In genomic region chr4:108339277-108339690, GRCm38 (mm10) we compare ENCODE assay signal across 8 mouse cellular contexts. TPM values are rescaled to one million over a fixed set of nuclear protein-coding genes. Genes with fewer than 3 reads are reported as not detected.
A peak's percentile ranks its signal among the peaks of the same experiment; 100 is the strongest.
DNase-seq lines count a peak whose midpoint lies in the region; ATAC-seq and TF ChIP-seq lines count a peak whose summit lies in the region.

No protein-coding gene starts in this region.

- no peaks in the 10 kb centered on the region for H3K9me3 ChIP-seq in forebrain, embryonic 13.5 days (replicated peaks)
- no peaks in the 10 kb centered on the region for H3K9me3 ChIP-seq in hindbrain, embryonic 14.5 days (ENCODE audit: control insufficient read depth, low read length)
- H3K9me3 ChIP-seq in midbrain, embryonic 10.5 days (replicated peaks) = no peaks in the 10 kb centered on the region

- peak; percentile 76 for DNase-seq in layer of hippocampus, adult 11-12 months (ENCODE audit: low spot score)
- no peak for DNase-seq in layer of hippocampus, adult 9-10 months (ENCODE audit: low spot score)
- peak; percentile 52 for DNase-seq in c-Kit-positive CD71-positive TER-119-positive erythroid progenitor cells, embryonic 14.5 days (ENCODE audit: low spot score)
- DNase-seq in hindbrain, embryonic 14.5 days (ENCODE audit: low spot score) = peak; percentile 88
- DNase-seq in left cerebral cortex, postnatal 14 days (ENCODE audit: low spot score in 2 of 2) = peak; percentile 74 to 83
- DNase-seq in midbrain, embryonic 10.5 days (ENCODE audit: low spot score) = peak; percentile 72

- 10% methylated on average over 4 of the region's 4 CpGs for WGBS in forebrain, embryonic 13.5 days
- 14% methylated on average over 4 of the region's 4 CpGs for WGBS in hindbrain, embryonic 14.5 days
- whole genome bisulfite sequencing in midbrain, embryonic 10.5 days = 24% methylated on average over 4 of the region's 4 CpGs
- 32% methylated on average over 4 of the region's 4 CpGs for WGBS in small intestine, adult 2 months

- ATAC-seq in forebrain, embryonic 13.5 days = peak; percentile 86
- ATAC-seq in hindbrain, embryonic 14.5 days (ENCODE audit: low FRiP score) = peak; percentile 87

- TF ChIP-seq CTCF in small intestine, adult 2 months (IDR thresholded peaks at IDR 0.05; ENCODE audit: extremely low read depth, insufficient read length, insufficient replicate concordance, low read depth, low read length) = peak; percentile 56; the same call in 1 of the 2 replicates

- no peak overlapping the region for H3K4me2 ChIP-seq in forebrain, embryonic 13.5 days
- H3K4me2 ChIP-seq in hindbrain, embryonic 14.5 days (replicated peaks) = no peak overlapping the region

- H3K9ac ChIP-seq in forebrain, embryonic 13.5 days = no peak overlapping the region
- 0 out of 2 replicates have a peak overlapping the region, but pooled peaks have one; percentile 25 for H3K9ac ChIP-seq in hindbrain, embryonic 14.5 days

- intact Hi-C loops in left cerebral cortex, postnatal 14 days (cut with DNase I) = loop anchor here (5.0 to 10.0 kb wide), 2 partner anchors 123 to 236 kb away; partner anchors contain the start of genes Orc1 and Prpf38a

- H3K4me1 ChIP-seq in forebrain, embryonic 13.5 days = peaks cover 10% of the 10 kb centered on the region
- no peaks in the 10 kb centered on the region for H3K4me1 ChIP-seq in hindbrain, embryonic 14.5 days (replicated peaks; ENCODE audit: control insufficient read depth, insufficient read depth, low read length)
- peaks cover 29% of the 10 kb centered on the region for H3K4me1 ChIP-seq in midbrain, embryonic 10.5 days
- no peaks in the 10 kb centered on the region for H3K4me1 ChIP-seq in small intestine, adult 2 months (ENCODE audit: control insufficient read depth, insufficient read depth, insufficient read length, low read length)

- H3K27me3 ChIP-seq in forebrain, embryonic 13.5 days = no peaks in the 10 kb centered on the region
- H3K27me3 ChIP-seq in hindbrain, embryonic 14.5 days (ENCODE audit: control insufficient read depth, insufficient read depth, low read length) = no peaks in the 10 kb centered on the region
- no peaks in the 10 kb centered on the region for H3K27me3 ChIP-seq in midbrain, embryonic 10.5 days (ENCODE audit: low read depth, poor library complexity, severe bottlenecking)
- H3K27me3 ChIP-seq in small intestine, adult 2 months (ENCODE audit: control insufficient read depth, insufficient read depth, low read length) = no peaks in the 10 kb centered on the region

- H3K4me3 ChIP-seq in forebrain, embryonic 13.5 days = no peak overlapping the region
- H3K4me3 ChIP-seq in hindbrain, embryonic 14.5 days (replicated peaks; ENCODE audit: low read length) = no peak overlapping the region
- no peak overlapping the region for H3K4me3 ChIP-seq in midbrain, embryonic 10.5 days
- no peak overlapping the region for H3K4me3 ChIP-seq in small intestine, adult 2 months (ENCODE audit: low read depth, low read length)

- no peak for TF ChIP-seq POLR2A in small intestine, adult 2 months (IDR thresholded peaks at IDR 0.05; ENCODE audit: low read depth, low read length)

- H3K27ac ChIP-seq in forebrain, embryonic 13.5 days = no peak overlapping the region; the same call in 1 of the 2 replicates
- 0 out of 2 replicates have a peak overlapping the region, but pooled peaks have one; percentile 51 for H3K27ac ChIP-seq in hindbrain, embryonic 14.5 days
- H3K27ac ChIP-seq in midbrain, embryonic 10.5 days (replicated peaks) = peak overlapping the region; percentile 77
- no peak overlapping the region for H3K27ac ChIP-seq in small intestine, adult 2 months (ENCODE audit: insufficient read depth, low read depth, low read length)

- H3K36me3 ChIP-seq in forebrain, embryonic 13.5 days (ENCODE audit: poor library complexity, severe bottlenecking) = peaks cover 41% of the 10 kb centered on the region
- H3K36me3 ChIP-seq in hindbrain, embryonic 14.5 days (replicated peaks; ENCODE audit: control insufficient read depth, insufficient read depth) = peaks cover 37% of the 10 kb centered on the region
- H3K36me3 ChIP-seq in midbrain, embryonic 10.5 days = peaks cover 64% of the 10 kb centered on the region
- peaks cover 21% of the 10 kb centered on the region for H3K36me3 ChIP-seq in small intestine, adult 2 months (ENCODE audit: control insufficient read depth, insufficient read depth, low read length)

RNA-seq across cellular contexts. Expression of gene Coa7, which starts 11.3 kb away (rescaled TPM):
- polyA plus RNA-seq in forebrain, embryonic 13.5 days (2015; fragmentation: Nextera tagmentation; extraction: Ambion mirVana) = 42.3 and 47.7 TPM in 2 replicates
- 43.8 and 47.9 TPM in 2 replicates for polyA plus RNA-seq in hindbrain, embryonic 14.5 days (2014; fragmentation: Nextera tagmentation; extraction: Ambion mirVana)
- total RNA-seq in left cerebral cortex, postnatal 14 days (2021) = 10 to 100 TPM; 30.9 to 36.5 TPM
- polyA plus RNA-seq in midbrain, embryonic 10.5 days (2016; fragmentation: Nextera tagmentation; extraction: Ambion mirVana) = 66.1 and 76.5 TPM in 2 replicates
- 7.3 and 11.1 TPM in 2 replicates for polyA plus RNA-seq in small intestine, adult 2 months (2012; rRNA removed)

RNA-seq across cellular contexts. Expression of gene Zyg11b, which starts 38.4 kb away (rescaled TPM):
- 22.6 and 24.6 TPM in 2 replicates for polyA plus RNA-seq in forebrain, embryonic 13.5 days (2015; fragmentation: Nextera tagmentation; extraction: Ambion mirVana)
- polyA plus RNA-seq in hindbrain, embryonic 14.5 days (2014; fragmentation: Nextera tagmentation; extraction: Ambion mirVana) = 45.3 and 46.0 TPM in 2 replicates
- total RNA-seq in left cerebral cortex, postnatal 14 days (2021) = 100 to 1,000 TPM; 132 to 137 TPM
- 13.2 and 18.5 TPM in 2 replicates for polyA plus RNA-seq in midbrain, embryonic 10.5 days (2016; fragmentation: Nextera tagmentation; extraction: Ambion mirVana)
- 2.6 and 4.1 TPM in 2 replicates for polyA plus RNA-seq in small intestine, adult 2 months (2012; rRNA removed)

RNA-seq across cellular contexts. Expression of gene Shisal2a, which starts 43.9 kb away (rescaled TPM):
- 1.4 and 2.6 TPM in 2 replicates for polyA plus RNA-seq in forebrain, embryonic 13.5 days (2015; fragmentation: Nextera tagmentation; extraction: Ambion mirVana)
- 5.5 and 7.6 TPM in 2 replicates for polyA plus RNA-seq in hindbrain, embryonic 14.5 days (2014; fragmentation: Nextera tagmentation; extraction: Ambion mirVana)
- not detected for total RNA-seq in left cerebral cortex, postnatal 14 days (2021)
- polyA plus RNA-seq in midbrain, embryonic 10.5 days (2016; fragmentation: Nextera tagmentation; extraction: Ambion mirVana) = 2.2 and 2.6 TPM in 2 replicates
- 0.20 TPM in 1 of 2 replicates, not detected in the other for polyA plus RNA-seq in small intestine, adult 2 months (2012; rRNA removed)

Comparison
In these comparisons a context has a peak if more than half of its experiments do, and no peak if none do; other contexts are left out.
1. H3K27ac ChIP-seq: peak in hindbrain, embryonic 14.5 days (single experiment) and midbrain, embryonic 10.5 days (single experiment); none in forebrain, embryonic 13.5 days (single experiment) and small intestine, adult 2 months (single experiment).